ENCODE assay signal across 20 mouse cellular contexts in genomic region chr9:115034788-115035187, GRCm38 (mm10). TPM values are rescaled to one million over a fixed set of nuclear protein-coding genes. Genes with fewer than 3 reads are reported as not detected.
"Had no signal": no experiment of that assay in that cellular context is flagged by ENCODE, and none has a peak within 500 bp of the region (broad histone marks: within the 10 kb centered on the region; RNA-seq: fewer than 3 reads in every experiment).

No protein-coding gene starts in this region.

- H3K9ac ChIP-seq: liver, postnatal 0 days; lung, embryonic 14.5 days; midbrain, embryonic 12.5 days; neural tube, embryonic 13.5 days; neural tube, embryonic 15.5 days; stomach, embryonic 15.5 days had no signal

- DNase-seq: liver, postnatal 0 days; lung, embryonic 14.5 days; lung, postnatal 10 days; lung, postnatal 4 days; midbrain, embryonic 14.5 days; retina, postnatal 1 day; right cerebral cortex, adult 18-20 months; right cerebral cortex, postnatal 25 days; right cerebral cortex, postnatal 4 days; thymus, adult 2 months; thymus, postnatal 25 days; thymus, postnatal 4 days had no signal

- H3K27ac ChIP-seq: midbrain, embryonic 12.5 days; neural tube, embryonic 13.5 days; neural tube, embryonic 15.5 days; stomach, embryonic 15.5 days; stomach, postnatal 0 days had no signal

- H3K36me3 ChIP-seq: midbrain, embryonic 10.5 days; midbrain, embryonic 12.5 days; neural tube, embryonic 13.5 days; neural tube, embryonic 15.5 days; stomach, embryonic 15.5 days had no signal

- H3K27me3 ChIP-seq: neural tube, embryonic 13.5 days; neural tube, embryonic 15.5 days; stomach, embryonic 15.5 days had no signal

- H3K4me1 ChIP-seq: stomach, embryonic 15.5 days had no signal

- H3K4me3 ChIP-seq: midbrain, embryonic 10.5 days; midbrain, embryonic 12.5 days; myocyte; neural tube, embryonic 13.5 days; neural tube, embryonic 15.5 days; stomach, embryonic 15.5 days had no signal

- H3K9me3 ChIP-seq: midbrain, embryonic 10.5 days; midbrain, embryonic 12.5 days; neural tube, embryonic 13.5 days; neural tube, embryonic 15.5 days; stomach, embryonic 15.5 days had no signal

RNA-seq across cellular contexts. Expression of gene Osbpl10, which starts 56.4 kb away (rescaled TPM):
- total RNA-seq: megakaryocyte, adult 5-6 weeks had no signal
